Mouse (Mus musculus): ENCODE results near the gene Tbata.
A peak's percentile ranks its signal among the peaks of the same experiment; 100 is the strongest.

Gene Tbata

DNA sequence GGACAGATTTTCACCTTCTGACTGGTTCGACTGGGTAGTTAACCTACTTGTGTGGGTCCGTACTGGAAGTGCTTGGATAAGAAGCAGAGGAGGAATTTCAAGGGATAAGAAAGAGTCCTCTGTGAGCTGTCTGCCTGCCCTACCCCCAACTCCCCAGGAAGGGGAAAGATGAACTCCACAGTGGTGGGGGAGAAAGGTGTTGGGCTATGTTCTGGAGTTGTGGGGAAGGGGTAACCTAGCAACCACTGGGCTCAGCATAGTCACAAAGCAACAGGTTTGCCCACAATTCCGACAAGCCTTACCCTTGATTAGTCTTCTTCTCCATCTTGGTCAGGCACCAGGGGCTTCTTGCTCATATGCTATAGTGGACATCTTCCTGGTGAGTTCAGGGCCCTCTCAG lies at the start of gene Tbata:
Gene Tbata (plus strand): TSS at position 301 of the 400 bp plus-strand sequence.
- DNase-seq: no peak

DNA sequence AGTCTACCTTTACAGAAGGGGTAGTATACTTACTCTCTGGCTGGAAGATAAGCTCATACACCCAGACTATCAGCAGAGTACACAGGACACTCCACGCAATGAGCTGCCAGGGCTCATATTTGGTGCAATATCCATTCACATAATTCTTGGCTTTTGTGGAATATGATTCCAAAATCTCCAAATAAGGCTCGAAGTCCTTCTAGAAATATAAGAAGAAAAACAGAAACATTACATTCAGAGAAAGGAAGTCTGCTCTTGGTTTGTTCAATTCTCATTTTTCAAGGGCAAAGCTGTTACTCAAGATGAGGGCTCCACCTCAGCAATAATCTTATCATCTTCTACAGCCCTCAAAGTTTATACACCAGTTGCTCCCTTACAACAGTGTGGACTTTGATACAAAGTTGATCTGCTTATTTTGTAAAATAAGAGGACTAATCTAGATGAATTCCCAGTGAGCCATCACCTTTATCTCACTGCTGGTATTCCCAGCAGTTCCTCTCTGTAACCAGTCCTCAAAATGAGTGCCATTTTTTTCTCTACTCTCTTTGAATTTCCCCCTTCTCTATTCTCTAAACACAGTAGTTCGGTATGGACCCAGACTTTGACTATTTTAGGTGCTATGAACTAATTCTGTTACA lies 48.4 kb upstream of the Tbata start:
- no peak for DNase-seq

DNA sequence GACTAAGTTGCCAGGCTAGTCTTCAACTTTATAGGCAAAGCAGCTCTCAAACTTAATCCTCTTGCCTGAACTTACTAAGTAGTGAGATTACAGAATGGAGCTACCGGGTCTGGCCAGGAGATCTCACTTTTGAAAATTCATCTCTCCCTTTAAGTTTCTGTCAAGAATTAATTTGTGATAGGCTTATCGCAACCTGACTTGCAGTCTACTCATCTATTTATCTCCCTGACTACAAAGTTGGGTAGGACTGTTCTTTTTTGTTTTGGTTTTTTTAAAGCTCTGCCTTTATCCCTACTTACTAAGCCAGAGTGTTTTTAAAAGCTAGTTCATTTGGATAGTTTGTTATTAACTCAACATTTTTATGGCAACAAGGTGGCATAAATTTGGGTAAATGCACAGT lies 47.3 kb upstream of the Tbata start:
- DNase-seq: no peak

DNA sequence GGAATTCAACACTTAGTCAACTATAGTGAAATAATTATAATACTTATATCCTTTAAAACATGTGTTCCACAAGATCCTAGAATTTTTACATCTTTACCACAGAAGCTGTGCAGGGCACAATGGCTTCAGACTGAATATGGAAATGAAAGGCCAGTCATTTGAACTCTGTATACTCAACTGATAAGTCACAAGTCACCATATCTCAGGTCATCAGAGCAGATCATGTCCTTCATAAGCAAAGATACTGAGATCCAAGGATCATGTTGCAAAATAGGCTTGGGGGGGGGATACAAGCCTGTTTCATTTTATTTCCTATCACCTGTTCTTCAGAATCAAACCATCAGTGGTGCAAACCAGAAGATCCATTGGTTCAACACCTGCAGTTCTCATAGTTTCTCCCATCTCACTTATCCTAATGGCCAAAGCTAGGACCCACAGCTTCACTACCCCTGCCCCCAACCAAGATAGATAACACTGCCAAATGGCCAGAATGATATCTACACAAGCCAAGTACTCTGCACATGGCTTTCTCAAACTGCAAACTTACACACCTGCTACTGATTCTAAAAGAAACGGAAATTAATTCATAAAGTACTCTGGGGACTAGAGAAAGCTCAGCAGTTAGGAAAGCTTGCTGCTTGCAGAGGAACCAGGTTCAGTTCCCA lies 42.9 kb upstream of the Tbata start:
- no peak for DNase-seq

DNA sequence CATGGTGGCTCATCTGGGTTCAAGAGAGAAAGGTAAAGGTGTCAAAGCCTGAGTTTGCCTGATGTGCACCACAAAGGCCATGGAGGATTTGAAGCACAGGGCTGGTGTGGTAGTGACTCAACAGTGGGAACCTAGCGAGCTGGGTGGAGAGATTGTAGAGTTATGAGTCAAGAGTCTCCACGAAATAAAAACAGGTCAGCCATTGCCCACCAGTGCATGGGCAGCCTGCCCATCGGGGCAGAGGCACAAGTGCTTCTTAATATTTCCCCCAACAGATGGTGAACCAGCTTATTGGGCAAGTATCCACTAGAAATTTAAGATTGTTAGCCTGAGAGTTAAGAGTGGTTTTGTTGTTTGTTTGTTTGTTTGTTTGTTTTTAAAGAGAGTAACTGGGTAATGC lies 40.8 kb upstream of the Tbata start:
- no peak for DNase-seq

DNA sequence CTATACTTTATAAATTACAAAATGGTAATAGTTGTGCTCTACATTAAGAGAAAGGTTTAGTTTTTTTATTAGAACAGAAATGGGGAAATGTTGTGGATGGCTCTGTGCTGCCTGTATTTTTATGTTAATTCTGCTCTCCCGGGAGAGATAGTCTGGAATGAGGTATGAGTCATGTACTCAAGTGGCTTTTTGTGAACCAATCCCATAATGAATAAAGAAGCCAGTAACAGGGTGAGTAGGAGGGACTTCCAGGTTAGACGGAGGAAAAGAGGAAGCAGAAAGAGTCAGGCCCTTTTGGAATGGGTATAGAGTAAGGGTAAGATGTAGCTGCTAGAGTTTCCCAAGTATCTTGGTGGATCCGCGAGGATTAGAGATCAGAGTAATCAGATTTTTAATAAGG lies 37.7 kb upstream of the Tbata start:
- no peak for DNase-seq

DNA sequence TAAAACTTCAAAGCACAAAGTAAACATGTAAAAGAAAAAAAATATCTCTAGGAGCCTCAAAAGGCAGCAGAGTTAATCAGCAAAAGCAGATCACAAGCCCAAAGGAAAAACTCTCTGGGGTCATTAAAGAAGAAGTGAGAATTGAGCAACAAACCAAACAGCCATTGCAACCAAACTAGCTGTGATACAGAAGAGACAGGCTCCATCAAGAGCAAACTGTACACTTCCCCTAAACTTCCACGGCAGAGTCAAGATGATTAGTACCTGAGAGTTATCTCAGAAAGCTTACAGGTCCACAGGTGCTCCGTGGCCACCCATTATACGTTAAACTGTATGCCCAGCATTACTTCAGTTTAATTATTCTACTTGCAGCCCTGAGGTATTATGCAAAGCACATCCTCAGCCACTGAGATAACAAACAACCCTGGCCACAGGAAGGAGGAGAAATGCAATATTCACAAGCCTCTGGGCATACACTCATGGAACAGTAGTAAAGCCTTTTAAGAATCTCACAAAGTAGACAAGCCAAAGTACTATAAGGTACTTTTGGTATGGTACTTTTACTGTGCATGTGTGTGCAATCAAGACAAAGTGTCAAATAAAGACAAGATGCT lies 36.4 kb upstream of the Tbata start:
- DNase-seq: no peak

DNA sequence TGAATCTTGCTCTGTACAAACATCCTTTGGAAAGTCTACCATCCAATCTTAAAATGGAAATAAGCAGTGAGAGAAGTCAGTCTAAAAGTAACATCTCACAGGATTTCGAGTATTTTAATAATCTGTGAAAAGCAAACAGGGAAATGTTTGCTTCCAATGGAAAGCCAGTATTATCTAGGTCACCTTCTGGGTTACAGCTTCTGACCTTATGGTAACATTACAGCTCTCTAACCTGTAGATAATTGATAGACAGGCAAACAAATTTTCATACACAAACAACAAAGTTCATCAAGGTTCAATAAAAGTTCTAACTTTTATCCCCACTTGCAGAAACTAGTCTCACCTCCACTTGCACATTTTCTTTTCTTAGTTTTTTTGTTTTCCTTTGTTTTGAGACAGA lies 34.2 kb upstream of the Tbata start:
- DNase-seq: no peak

DNA sequence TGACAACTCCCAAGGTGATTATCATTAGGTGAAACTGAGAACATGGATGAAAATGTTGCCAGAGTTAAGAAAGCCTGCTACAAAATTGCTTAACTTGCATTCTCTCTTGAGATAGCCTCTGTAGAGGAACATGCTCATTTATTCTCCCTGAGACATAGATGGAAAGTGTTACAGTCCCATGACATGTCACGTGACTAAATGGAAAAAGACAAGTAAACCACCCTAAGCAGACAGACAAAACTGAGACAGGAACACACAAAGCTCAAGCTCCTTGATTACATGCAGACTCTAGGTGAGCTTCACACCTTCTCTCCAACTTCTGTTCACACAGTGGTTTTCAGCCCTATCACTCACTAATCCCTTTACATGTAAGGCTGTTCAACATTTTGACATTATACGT lies 28.4 kb upstream of the Tbata start:
- DNase-seq: no peak

DNA sequence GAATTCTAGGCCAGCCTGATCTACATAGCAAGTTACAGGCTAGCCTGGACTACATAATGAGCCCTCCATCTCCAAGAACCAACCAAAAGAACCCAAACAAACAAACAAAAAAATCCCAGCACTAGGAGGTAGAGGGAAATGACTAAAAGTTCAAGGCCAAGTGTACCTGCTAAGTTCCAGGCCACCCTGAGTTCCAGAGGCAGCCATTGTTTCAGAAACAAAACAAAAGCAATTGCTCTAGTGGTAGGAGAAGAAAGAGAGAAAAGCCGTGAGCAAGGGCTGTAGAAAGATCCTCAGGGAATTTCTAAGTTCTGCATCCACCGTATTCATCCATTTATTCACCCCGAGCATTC lies 26.0 kb upstream of the Tbata start:
- no peak for DNase-seq

DNA sequence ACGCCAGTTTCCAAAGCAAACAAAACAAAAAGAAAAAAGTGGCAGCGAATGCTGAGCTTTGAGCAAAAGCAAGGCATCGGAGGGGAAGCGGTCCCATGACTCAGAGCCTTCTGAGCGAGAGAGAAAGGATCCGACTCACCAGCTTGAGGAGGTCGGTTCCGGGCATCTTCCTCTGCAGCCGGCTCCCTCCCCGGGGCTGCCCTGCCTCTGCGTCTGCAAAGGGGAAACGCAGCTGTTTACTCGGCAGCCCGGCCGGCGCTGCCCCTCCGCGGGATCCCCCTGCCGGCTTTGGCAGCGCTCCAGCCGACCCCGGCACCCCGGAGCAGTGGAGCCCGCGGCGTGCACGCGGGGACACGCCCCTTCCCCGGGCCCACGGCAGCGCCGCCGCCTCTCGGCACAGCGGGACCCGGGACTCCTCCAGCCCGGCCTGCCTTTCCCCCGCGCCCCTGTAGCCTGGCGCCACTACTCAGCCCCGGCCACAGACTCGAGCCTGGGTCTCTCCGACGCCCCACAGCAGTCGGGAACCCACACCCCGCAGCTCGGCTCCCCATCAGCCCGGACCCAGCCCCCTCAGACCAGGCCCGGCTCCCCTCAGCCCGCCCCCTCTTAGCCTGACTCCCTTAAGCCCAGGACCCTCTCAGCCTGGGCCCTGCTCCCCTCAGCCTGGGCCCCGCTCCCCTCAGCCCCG lies 25.5 kb upstream of the Tbata start:
- DNase-seq: peak; percentile 27

DNA sequence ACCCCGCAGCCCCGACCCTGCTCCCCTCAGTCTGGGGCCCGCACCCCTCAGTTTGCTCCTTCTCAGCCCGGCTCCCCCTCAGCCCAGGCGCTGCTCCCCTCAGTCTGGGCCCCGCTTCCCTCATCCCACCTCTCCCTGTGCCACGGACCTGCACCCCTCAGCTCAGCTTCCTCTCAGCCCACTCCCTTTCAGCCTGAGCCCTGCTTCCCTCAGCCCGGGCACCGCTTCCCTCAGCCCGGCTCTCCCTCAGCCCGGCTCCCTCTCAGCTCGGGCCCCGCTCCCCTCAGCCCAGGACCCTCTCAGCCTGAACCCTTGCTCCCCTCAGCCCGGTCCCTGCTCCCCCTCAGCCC lies 25.0 kb upstream of the Tbata start:
- no peak for DNase-seq

DNA sequence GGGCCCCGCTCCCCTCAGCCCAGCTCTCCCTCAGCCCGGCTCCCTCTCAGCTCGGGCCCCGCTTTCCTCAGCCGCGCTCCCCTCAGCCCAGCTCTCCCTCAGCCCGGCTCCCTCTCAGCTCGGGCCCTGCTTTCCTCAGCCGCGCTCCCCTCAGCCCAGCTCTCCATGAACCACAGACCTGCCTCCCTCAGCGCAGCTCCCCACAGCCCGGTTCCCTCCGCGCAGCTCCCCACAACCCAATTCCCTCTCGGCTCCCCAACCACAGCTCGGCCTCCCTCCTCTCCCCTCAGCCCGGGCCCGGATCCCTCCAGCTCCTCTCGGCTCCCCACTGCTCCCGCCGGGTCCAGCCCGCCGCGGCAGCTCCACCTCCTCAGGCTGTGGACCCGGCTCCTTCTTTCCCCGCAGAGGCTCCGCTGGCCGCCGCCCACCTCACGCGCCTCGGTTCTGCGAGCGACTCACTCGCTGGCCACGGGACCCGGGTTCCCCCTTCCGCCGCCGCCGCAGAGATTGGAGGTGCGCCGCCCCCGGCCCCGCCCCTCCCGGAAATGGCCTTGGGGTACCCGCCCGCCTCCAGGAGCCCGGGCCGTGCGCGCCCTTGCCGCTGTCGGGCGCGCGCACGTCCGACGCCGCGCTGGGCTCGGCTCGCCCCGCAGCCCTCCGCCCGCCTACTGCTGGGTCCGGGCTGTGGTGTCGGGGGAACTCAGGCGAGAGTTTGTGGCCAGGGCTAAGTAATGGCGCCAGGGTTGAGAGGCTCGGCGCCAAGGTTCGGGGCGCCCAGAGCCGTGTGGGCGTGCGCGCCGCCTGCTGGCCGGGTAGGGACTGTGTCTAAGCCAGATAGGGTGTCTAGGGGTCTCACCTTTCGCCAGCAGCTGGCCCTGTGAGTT lies 24.4 kb upstream of the Tbata start, which contains the start of gene Sgpl1:
Gene Sgpl1 (minus strand): TSS at position 547 of the 884 bp plus-strand sequence.
- DNase-seq: peak; percentile 84

DNA sequence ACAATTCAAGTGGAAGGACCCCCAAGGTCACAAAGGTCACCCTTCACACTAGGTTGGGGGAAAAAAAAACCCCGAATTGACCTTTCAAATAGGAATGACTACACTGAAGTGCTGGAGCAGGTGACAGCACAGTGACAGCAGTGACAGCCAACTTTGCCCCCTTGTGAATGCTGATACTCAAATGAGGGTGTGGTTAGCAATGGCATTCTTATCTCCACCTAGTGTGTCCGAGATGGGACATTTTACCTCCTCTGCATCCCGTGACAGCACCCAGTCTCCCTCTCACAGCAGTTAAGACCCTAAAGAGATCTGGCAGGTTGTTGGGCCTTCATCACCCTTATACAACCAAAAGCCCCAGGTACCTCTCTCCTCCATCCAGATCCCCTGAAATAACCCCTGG lies 22.3 kb upstream of the Tbata start:
- DNase-seq: no peak

DNA sequence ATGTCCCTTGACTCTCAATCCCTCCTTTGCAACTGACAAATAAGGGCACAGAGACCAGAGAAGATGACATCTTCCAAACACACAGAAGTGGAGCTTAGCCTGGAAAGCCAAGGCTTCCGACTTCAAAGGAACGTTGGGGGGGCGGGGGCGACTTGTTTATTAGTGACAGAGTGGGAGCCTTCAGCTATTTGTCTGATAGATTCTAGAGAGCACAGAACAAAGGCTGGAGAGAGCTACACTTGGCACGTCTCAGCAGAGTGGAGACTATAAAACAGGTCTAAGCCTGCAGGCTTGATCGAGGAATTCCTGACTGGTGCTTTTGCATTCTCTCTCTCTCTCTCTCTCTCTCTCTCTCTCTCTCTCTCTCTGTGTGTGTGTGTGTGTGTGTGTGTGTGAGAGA lies 21.1 kb upstream of the Tbata start:
- DNase-seq: no peak

DNA sequence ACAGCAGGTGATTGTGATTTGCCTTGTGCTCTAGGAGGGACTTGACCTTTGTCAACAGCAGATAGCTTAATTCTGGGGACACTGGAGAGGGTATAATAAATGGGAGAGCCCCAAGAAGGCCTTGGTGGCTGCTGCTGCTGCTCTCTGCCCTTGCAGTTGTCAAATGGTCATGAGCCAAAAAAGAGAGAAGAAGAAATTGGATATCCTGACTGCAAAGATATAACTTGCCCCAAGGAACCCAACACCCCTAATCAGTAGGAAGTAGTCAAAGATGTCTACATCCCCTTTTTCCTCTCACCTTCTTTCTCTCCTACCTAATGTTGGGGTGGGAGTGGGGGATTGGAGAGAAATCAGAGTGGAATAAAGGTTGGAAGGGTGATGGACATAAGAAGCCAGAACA lies 19.6 kb upstream of the Tbata start:
- DNase-seq: no peak

DNA sequence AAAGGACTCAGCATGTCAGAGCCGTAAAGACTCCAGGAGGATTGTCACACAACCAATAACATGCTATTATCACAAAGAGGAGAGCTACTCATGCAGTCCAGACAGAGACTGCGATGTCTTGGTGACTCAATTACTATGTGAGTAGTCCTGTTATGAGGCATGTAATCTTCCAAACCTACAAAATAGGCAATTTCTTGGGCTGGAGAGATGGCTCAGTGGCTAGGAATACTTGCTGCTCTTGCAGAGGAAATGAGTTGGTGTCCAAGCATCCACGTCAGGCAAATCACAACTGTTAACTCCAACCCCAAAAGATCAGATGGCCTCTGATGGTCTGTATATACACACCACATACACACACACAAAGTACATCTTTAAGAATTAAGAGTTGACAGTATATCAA lies 16.1 kb upstream of the Tbata start:
- no peak for DNase-seq

DNA sequence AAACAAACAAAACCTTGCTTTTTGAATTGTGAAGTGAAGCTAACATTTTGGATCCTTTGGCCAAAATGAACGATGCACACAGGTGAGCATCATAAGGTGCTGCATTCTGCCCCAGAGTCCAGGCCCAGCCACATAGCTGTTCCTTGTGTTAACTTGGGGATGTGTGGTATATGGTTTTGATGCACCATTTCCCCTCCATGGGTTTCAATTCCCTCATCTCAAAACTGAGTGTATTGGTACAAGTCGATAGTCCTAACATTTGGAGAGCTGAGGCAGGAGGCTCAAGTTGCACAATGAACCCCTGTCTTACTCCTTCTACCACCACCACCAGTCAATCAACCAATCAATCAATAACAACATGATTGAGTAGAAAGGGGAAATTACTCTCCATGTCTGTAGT lies 15.3 kb upstream of the Tbata start:
- DNase-seq: no peak

DNA sequence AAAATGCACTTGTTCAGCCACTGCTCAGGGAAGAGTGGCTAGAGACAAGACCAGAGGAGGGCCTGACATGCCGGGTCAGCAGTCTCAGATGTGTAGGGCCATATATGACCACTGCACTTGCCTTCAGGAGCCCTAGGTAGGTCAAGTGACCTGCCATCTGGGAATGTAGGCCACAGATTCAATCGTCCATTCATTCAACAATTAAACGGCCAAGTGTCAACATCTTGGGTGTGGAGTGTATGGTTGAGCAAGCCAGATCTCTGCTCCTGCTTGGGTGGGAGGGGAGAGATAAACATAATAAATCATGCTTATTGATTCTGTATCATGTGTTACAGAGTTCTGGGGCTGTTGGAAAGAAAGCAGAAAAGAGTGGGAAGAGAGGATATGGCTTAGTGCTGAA lies 13.2 kb upstream of the Tbata start:
- DNase-seq: no peak

DNA sequence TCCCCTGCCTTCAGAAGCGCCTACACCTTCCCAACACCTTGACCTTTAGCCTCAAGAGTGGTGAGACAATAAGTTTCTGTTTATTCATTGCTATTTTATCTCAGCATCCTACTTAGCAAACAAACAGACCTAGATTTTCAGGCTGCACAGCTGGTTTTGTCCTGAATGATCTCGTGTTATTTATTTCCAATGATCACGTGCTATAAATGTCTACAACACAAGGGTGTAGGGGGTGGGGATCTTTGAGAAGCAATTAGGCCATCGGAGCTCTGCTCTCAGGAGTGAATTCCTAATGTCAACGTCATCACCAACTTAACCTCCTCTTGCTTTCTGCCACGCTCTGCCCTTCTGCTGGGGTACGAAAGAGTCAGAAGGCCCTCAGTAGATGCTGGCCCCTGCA lies 11.7 kb upstream of the Tbata start:
- no peak for DNase-seq

DNA sequence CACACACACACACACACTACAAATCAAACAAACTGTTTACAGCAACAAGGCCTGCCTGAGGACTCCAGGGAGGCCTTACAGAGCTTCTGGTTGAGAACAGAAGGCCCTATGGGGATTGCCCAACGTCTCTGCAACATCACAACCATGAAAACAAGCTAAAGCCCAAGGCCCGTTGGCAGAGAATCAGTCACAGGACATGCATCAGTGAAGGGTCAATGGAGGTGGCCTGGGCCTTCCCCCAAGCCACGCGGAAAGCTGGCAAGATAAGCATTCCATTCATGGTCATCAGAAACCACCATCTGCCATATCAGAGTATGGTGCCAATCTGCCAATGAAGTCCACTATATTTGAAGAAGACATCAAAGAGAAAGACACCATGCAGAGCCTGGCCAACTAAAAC lies 11.1 kb upstream of the Tbata start:
- peak; percentile 13 for DNase-seq

DNA sequence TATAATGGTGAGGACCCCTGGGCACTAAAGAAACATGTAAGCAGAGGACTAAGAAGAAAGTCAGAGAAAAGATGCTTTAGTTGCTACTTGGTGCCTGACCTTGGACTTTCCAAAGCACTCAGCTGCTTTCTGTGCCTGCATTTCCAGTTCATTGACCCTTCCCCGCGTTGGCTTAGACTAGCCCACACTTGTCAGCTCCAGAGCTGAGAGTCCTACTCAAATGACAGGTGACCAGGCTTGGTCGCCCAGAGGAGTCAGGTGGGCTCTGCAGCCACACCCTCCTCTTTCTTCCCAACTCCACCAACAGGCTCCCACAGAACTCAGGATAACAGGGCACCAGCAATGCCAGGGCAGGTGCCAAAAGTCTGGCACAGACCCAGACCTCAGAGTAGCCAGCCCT lies 9.4 kb upstream of the Tbata start:
- peak; percentile 47 for DNase-seq

Measured in kidney, adult 11 months (tissue).